Mouse (Mus musculus) testis, adult 2 months (tissue): ENCODE measurements around the gene Fam129a.

Experiments used
- CTCF ChIP-seq: fragments of 200-500 bp; IDR thresholded peaks from 2 replicates; pipeline ENCODE4 v1.5.1; 2012; ENCODE audit warnings: low read depth, mild to moderate bottlenecking, inconsistent platforms, low read length, moderate library complexity; ENCODE audit not compliant: control insufficient read depth, insufficient read depth, insufficient replicate concordance
- POLR2A ChIP-seq: fragments of 200-500 bp; IDR thresholded peaks from 2 replicates; pipeline ENCODE4 v1.6.1; 2012; ENCODE audit warnings: low read depth, mild to moderate bottlenecking, inconsistent platforms, low read length, moderate library complexity; ENCODE audit not compliant: control insufficient read depth

DNA sequence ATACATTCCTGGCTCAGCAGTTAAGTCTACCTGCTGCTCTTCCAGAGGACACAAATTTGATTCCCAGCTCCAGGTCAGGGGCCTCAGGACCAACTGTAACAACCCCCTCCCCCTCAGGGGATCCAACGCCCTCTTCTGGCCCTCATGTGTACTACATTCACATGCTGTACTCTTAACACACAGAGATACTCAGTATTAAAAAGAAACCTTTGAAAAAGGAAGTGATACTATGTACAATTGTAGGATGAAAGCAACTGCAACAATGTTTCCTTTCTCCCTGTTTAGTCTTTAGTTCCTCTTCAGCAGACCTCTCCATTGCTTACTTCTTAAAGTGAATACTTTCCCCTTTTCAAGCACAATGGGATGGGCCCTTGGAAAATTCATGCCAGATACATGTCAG, 131.8 kb downstream of the Fam129a start:
- TF ChIP-seq CTCF (peak; percentile 27; the same call in 1 of the 2 replicates), POLR2A (no peak)
